Mouse (Mus musculus) heart, postnatal 4 days (tissue): Measurements from ENCODE around the gene Nptxr. TPM values are rescaled to one million over a fixed set of nuclear protein-coding genes. Genes with fewer than 3 reads are reported as not detected.

Experiments
- DNase-seq: peaks from one replicate; pipeline ENCODE4 v3.0.0; 2021
- total RNA-seq, 2 experiments: library from RNA; stranded (reverse); gene quantifications; 2 replicates each; pipeline ENCODE4 v1.2.3; 2021

The Nptxr gene
- total RNA-seq, 2 experiments from 2014 or later = 5.8 to 6.0 TPM

DNA sequence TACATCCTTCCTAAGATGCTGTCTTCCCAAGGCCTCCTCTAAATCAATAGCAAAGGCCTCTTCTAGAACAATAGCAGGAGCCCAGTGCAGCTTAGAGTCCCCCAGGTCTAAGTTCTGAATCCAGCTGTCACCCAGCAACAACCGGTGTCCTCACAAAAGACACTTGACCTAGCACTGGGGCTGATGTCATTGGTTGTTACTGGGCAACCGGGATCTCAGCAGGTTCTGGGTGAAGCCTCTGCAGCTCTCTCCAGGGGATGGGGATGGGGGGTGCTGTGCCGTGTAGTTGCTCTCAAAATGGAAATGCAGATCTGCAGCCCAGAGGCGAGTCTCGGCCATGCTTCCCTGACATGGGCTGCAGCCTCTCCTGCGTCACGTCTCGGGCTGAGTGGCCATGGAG is 16.8 kb downstream of the Nptxr start:
- DNase-seq = no peak

DNA sequence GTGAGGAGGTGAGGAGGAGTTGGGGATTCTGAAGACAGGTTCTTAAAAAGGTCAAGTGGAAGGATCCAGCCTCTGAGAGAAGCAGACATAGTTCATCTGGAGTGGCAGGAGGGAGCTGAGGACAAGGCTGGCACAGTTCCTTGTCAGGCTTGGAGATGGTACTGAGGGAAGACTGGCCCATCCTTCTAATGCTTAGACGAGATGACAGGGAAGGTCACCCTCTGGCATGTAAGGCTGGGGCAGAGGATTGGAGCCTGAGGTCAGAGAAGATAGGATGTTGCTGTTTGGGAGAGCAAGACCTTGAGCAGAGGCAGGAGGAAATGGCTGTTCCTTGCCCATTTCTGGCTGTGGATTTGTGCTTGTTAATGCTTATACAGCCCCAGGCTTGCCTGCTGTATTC is 19.5 kb downstream of the Nptxr start:
- DNase-seq = no peak

DNA sequence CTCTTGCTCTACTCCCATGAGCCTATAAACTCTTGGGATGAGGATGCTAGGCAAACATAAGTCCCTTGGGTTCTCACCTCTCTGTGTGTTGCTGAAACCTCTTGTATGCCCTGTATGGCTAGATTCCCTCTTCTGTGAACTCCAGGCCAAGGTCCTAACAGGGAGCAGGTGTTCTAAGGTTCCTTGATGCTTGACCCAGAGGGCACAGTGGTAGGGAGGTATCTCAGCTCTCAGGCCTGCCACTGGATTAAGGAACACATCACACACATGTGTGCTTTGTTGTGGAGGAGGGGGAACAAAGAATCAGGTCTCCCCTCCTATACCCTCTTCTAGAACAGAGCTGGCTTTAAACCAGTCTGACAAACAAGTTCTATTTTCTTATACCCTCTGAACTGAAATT is 26.8 kb downstream of the Nptxr start, which contains the start of gene Dnal4:
Gene Dnal4, minus strand, starts transcription at position 101 of the 400 bp plus-strand sequence.
- DNase-seq = no peak

DNA sequence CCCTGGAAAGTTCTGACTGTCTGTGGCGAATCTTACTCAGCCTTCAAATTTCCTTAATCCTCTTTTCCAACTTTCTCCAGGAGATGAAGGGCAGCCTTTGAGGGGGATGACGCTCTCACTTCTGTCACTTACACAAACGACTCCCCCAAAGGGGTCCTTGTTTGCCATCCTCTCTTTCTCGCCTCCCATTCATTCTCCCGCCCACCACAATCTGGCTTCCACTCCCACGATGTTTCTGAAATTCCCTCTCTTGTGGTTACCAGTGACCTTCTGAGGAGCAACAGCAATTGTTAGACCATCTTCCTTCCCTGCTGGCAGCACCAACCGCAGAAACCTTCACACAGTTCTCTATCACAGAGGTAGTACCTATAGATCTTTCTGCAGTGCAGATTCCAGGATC is 28.9 kb downstream of the Nptxr start:
- DNase-seq = no peak

DNA sequence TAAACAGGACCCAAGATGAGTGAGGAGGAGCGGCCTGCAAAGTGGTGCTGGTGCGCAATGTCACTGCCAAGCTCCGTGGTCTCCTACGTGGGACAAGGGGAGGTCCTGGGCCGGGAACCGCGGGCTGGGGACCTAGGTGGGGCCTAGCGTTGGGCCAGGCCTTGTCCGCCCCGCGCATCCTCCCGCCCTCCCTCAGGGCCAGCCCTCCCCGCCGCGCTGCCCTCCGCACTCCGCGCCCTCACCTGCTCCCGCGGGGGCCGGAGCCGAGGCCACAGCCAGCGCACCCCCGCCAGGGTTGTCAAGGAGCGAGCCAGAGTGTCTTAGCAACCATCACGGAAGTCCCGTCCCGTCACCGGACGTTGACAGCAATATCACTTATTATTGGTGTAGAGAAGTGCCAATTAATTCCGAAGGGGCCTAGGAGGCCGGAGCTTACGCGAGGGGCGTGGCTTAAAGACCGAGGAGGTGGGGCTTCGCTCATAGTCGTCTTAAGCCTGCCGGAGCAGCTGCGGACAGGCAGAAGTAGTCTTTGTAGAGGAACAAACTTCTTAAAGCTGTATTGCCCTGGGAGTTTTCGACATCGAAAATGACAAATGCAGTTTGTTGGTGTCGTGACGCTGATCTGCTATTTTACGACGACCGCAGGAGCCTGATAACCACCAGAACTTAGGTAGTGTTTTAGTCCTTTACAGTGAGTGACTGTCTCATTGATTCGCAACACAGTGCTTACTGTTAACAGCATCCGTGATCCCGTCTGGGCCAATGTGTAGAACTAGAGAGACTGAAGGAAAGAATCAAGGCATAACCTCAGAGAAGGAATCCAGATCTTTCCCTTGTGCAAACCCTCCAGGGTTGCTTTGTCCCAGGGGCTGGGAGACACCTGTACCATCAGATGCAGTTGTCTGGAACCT is 30.2 kb downstream of the Nptxr start:
- DNase-seq = peak; percentile 97

DNA sequence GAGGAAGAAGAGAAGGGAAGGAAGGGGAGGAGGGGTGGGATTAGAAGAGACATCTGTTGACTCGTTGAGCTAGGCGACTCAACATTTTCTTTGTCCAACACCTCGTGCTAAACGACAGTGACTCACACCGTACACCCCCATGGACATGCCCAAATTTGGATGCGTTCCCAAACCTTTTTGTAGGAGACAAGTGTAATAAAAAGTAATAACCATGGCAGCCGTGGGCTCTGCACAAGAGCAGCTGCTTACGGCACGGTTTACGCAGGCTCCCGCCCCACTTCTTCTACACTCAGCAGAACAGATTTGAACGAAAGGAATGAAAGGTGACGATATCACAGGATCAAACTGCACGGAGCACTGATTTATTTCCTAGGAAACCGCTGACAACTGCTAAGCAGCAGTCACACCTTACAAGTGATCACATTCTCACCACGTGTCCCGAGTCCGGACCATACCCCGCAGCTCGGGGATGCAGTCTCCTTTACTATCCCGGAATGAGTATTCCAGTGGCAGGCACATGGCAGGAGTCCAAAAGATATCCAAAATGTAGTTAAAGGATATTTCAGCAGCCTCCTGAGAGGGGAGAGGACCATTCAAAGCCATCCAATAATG is 33.8 kb downstream of the Nptxr start:
- DNase-seq = no peak

DNA sequence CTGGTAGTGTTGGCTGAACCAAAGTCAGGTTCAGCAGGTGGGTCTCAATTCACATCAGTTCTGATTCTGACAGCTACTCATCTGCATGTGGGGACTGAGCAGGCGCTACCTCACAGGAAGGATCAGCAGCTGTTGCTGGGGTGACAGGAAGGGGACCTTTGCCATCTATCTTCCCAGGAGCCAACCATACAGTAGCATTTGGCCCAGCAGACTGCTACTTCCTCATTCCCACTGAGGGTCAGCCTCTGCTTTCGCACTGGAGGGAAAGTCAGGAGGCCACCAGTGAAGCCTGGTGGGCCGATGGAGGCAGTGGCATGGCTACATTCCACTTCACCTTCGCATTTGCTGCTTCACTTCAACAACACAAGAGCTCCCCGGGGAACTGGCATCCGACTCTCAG is 36.3 kb downstream of the Nptxr start:
- DNase-seq = no peak

DNA sequence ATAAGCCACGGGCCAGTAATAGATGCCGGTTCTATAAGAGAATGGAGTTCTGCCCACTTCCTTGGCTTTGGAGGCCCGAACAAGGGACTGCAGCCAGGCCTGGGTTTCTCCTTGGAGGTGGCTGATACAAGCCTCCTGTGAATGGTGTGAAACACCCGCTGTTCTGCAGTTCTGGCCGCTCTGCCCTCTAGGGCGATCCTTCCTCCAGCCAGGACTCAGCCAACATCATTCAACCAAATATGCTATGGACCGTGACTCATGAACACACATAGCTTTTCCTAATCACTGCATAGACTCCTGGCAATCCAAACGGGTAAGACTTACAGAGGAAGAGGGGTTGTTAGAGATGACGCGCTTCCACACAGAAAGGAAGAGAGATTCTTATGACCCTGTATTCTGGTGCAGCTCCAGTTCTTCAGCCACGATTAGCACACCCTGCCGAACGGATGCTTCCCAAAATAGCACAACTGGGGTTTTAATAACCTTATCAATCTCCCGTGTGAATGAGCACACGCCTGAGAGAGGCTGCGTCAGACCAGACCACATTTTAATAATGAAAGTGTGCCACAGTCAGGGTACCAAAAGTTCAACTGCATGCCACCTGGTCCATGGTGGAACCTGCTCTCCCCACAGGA is 37.1 kb downstream of the Nptxr start:
- peak; percentile 39 for DNase-seq

DNA sequence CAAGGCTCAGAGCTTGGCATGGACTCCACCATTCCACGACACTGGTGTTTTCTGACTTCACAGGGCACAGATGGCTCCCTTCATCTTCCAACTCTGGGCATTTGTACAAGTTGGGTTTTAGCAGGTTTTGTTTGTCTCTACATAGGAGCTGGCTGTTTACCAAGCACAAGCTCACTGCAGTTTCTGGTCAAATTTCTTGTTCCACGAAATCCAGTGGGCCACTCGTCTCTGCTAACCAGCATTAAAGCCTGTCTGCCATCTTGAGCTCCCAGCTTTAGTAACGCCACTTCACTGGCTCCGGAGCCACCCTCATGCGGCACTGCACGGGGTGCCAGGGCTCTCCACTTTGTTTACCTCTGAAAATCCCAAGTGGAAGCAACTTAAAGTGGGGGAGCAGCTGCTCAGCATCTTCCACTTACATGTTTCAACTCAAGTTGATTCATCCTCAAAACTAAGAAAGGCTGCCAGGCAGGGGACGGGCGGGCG is 37.9 kb downstream of the Nptxr start:
- DNase-seq = no peak

DNA sequence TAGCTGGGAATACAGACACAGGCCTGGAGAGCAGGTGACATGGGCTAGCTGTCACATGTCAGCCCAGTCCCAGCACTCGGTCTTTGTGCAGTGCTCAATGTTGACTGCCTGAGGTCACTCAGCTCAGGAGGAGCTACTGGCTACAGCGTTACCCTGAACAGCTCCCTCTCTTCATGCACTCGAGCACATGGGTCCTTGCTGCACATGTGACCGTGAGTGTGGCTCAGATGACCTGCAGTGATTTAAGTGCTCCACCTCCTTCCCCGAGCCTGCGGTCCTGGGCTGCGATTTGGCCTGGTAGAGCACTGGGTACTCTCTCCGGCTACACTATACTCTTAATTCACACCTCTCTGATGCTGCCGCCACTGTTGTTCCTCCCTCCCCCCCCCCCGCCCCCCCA is 38.4 kb downstream of the Nptxr start:
- DNase-seq = no peak

DNA sequence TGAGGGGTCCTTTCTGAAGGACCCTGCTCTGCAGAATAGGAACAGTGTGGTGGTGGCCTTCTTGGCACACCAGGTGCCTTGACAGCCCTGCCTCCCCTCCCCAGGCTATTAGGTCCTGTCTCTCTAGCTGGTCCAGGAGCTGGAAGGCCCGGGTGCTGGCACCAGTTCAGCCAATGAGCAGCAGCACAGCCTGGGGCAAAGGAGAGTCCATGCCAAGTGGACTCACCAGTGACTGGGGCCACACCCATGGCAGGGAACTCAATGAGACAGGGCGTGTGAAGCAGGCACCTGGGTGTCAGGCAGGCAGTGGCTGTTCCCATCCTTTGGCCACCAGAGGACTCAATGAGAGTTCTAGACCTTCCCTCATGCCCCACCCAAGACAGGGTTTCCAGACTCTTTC is 39.2 kb downstream of the Nptxr start:
- DNase-seq = peak; percentile 40

DNA sequence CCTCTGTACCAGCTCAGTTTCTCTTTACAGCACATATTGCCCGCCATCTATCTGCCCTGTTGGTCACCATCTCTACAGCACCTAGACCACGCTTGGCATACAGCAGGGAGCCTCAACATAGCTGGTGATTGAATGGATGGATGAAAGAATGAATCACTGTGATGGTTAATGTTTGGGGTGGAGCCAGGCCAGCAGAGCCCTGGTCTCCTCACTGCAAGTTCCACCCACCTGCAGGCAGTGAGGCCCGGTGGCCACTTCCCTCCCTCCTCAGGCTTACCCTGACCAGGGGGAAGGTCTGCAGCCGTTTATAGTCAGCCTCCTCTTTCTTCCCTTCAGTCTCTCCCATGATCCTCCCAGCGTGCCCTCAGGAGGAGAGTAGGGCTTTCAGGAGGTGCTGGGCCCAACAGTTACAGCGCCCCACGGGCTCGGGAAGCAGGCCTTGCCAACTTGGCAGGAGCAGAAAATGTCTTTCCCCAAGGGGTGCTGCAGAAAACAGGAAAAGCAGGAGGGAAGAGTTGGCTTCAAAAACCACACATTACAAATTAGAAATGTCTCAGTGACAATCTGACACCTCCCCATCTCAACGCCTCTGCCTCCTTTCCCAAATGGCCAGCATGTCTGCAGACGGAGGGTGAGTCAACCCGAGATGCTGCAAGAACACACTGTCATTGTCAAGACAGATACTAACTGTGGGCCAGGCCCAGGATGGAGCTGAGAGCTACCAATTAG is 39.9 kb downstream of the Nptxr start:
- DNase-seq = no peak

DNA sequence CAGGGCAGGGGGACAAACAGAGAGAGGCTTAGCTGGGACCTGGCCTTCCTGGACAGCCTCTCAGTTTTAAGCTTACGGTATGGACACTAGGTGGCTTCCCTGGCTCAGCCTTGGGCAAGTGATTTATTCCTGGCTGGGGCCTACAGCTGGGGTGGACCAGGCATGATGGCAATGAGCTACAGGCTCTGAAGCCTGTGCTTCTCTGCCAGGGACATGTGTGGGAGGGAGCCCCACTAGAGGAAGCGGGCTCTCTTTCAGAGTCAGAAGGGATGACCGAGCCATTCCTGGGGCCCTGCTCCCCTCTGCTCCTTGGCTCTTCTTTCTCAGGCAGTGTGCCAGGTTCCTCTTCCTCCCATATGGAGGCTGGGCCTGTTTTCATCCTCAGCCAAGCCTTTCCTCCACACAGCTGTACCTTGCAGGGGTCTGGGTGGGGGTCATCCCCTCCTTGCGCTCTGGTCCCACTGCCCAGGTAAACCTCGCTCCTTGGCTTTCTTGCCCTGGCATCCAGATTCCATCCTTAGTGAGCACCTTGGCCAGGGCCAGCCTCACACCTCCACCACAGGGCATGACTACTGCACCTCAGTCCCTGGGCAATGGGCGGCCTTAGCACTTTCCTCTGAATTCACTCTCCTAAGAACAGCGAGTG is 40.8 kb downstream of the Nptxr start:
- DNase-seq = peak; percentile 27

DNA sequence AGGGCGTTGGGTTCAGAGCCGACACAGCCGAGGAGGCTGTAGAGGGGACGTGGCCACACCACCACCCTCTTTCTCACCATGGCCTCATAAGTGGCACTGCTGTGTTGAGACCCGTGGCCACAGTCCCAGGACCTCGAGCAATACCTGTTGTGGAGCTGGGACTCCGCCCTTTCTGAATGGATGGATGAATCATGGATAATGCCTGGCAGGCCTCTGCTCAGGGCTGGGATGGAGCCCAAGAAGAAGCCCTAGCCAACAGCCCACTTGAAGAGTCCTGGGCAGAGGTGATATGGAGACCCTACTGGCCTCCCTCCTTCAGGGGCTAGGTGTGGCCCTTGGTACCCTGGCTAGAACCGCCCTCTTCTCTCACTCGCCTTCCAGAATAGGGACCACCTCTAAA is 41.6 kb downstream of the Nptxr start:
- DNase-seq = no peak

DNA sequence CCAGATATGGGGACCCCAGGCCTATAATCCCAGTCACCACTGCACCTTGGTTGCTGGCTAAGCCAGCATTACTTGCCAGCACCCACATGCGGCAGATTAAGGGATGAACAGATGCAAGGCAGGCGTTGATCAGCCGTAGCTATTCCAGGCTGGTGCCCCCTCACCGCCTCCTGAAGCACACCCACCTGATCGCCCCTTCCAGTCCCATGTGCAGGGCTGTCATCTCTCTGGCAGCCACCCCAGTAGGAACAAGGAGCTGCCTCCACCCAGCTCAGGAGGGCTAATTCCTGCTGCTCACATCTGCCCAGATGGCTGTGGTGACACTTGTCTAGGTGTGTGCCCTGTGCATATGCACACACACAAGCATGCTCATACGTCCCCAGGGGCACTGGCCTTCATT is 43.6 kb downstream of the Nptxr start:
- no peak for DNase-seq

DNA sequence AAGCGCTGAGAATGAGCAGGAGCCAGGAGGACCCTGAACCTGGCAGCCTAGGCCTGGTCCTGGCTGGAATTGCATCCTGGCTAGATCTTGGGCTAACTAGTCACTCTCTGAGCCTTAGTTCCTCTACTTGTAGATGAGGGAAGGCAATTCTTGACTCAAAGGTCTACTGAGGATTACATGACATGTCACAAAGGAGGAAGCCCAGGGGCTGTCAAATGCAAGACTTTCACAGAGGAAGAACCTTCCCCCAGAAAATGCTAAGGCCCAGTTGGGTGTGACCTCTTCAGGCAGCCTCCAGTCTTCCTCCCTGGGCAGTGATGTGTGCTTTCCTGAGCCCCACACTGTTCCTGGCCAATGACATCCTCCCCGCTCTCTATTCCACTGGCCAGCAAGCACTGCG is 47.4 kb downstream of the Nptxr start:
- DNase-seq = no peak

DNA sequence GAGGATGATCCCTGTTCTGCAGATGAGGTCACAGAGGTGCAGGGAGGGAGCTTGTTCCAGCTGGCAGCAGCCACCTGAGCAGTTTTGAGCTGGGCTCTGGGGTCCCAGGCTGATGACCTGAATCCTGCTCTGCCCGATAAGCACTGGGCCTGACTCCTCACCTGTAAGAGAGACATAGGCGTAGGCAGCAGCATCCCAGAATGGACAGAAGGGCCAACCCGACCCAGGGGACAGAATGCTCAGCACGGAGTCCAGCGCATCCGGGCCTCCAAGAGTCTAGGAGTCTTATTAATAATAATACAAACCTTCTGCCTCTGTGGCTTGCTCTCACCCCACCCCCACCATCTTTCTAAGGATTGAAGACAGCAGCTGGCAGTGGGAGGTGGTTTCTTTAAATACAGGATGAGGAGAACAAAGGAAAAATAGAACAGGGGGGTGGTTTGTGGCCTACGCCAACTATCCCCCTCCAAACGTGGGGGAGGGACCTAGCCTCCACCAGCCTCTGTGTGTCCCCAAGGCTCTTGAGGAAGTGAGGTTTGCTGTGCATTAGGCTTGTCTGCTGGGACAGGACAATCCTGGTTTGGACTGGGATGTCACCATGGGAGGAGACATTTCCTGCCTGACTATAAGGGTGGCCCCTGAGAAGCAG is 48.5 kb downstream of the Nptxr start:
- no peak for DNase-seq

DNA sequence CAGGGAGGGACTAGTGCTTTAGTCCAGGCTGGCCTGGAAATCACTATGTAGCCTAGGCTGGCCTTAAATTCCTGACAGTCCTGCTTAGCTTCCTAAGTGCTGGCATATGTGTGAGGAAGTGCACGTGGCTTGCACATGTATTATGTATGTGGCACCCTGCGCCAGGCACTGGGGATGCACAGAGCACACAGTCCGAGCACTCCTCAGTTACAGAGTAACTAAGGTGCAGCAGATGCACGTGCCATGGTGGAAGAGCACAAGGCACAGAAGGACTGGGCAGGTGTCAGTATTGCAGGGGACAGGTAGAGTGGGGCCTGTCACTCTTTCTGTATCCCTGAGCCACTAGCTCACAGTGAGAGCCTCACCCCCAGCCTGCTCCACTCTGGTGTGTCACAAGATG is 49.4 kb downstream of the Nptxr start:
- no peak for DNase-seq

DNA sequence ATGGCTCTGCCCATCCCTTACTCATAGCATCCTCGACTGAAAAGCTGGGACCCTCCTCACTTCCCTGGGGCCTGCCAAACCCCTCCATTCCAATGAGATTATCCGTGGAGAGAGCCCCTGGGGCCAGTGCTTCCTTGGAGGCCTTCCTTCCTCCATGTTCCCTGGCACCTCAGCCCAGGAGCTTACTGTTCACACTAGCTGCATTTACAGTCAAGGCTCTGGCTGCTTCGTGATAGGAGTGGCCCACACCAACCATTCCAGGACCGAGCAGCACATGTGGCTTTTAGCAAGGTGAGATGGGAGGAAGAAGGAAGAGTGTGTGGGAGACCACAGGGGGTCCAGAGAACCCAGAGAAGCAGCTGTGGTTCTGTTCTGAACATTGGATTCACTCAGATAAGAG is 50.7 kb downstream of the Nptxr start:
- DNase-seq = no peak

DNA sequence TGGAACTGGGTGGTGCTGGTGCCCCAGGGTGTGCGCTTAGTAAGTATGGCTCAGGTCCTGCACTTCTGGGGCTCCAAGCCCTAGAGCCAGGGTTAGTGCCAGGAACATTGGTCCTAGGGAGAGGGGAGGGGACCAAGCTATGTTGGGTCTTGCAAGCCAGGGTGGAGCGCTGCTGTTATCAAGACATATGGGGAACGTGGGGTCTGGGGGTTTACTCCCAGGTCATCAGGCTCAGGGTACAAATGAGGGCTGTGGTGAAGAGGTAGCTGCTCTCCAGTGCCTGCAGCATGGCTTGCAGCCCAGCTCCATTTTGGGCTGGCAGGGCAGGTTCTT is 51.2 kb downstream of the Nptxr start:
- DNase-seq = no peak

DNA sequence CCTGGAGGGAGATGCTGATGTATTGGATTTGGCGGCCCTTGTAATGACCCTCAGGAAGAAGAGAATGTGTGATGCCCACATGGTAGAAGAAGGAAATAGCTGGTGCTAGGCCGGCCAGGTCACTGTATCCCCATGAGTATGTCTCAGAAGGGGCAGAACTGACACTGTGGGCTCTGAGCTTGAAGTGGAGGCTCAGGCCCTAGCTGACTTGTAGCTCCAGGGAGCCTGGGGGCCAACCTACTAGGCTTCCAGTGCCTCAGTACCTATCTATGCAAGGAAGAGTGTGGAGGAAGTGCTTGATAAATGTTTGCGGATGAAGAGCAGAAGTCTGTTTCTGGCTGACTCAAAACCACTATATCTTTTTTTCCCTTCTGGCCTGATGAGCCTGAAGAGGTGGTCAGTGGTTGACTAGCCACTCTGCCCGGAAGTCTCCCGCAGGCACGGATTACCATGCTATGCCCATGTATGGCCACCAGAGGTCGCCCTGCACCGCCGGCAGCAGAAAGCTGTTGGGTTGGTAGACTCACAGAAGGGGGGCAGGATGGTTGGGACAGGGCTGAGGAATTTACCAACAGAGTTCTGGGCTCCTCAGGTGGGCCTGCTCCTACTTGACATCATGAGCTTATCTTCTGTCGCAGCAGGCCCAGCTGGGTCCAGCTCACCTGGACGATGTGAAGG is 51.7 kb downstream of the Nptxr start:
- DNase-seq = peak; percentile 89
